Mouse (Mus musculus) heart, postnatal 0 days (tissue): Measurements from ENCODE around the gene Klk6.

Experiments used
- CTCF ChIP-seq: IDR thresholded peaks from 2 replicates; pipeline ENCODE4 v1.5.1; 2016; ENCODE audit warnings: antibody characterized with exemption, control low read depth, low read depth
- EP300 ChIP-seq: IDR thresholded peaks from 2 replicates; pipeline ENCODE4 v1.6.1; 2016; ENCODE audit warnings: antibody characterized with exemption, low read depth

- no peak for TF ChIP-seq EP300
- TF ChIP-seq CTCF = no peak
Observed at GRCm38 (mm10) chr7:43777423-43777822, 46.9 kb upstream of the Klk6 start.
